Mouse (Mus musculus) frontal cortex, adult (tissue): Measurements from ENCODE around the gene Efcab3.

ENCODE experiments used
- ATAC-seq: cut with Nextera tagmentation; 2 replicates; pipeline ENCODE4 v1.9.2; 2017; ENCODE audit warnings: mild to moderate bottlenecking, moderate library complexity, mixed read lengths; ENCODE audit not compliant: low TSS enrichment

Efcab3 gene

GRCm38 (mm10) chr11:105149353-105149752 lies 86.0 kb downstream of the Efcab3 start:
- no peak for ATAC-seq

GRCm38 (mm10) chr11:105149766-105150165 lies 86.4 kb downstream of the Efcab3 start:
- no peak for ATAC-seq

- ATAC-seq: no peak
Observed at GRCm38 (mm10) chr11:105150691-105151090, 87.3 kb downstream of the Efcab3 start.

GRCm38 (mm10) chr11:105151226-105152016 lies 88.0 kb downstream of the Efcab3 start:
- no peak for ATAC-seq

- ATAC-seq: no peak
Observed at GRCm38 (mm10) chr11:105152017-105152300, 88.6 kb downstream of the Efcab3 start.

- no peak for ATAC-seq
Observed at GRCm38 (mm10) chr11:105152357-105152899, 89.0 kb downstream of the Efcab3 start.

- no peak for ATAC-seq
Observed at GRCm38 (mm10) chr11:105153068-105153833, 89.9 kb downstream of the Efcab3 start.

GRCm38 (mm10) chr11:105155915-105156314 lies 92.5 kb downstream of the Efcab3 start:
- ATAC-seq: no peak

GRCm38 (mm10) chr11:105156748-105157267 lies 93.4 kb downstream of the Efcab3 start:
- ATAC-seq: no peak

- no peak for ATAC-seq
Observed at GRCm38 (mm10) chr11:105158047-105158446, 94.7 kb downstream of the Efcab3 start.

- ATAC-seq: no peak
Observed at GRCm38 (mm10) chr11:105159673-105160360, 96.4 kb downstream of the Efcab3 start.

- ATAC-seq: no peak
Observed at GRCm38 (mm10) chr11:105161411-105161810, 98.0 kb downstream of the Efcab3 start.

GRCm38 (mm10) chr11:105164516-105165510 lies 101.4 kb downstream of the Efcab3 start:
- ATAC-seq: no peak

- no peak for ATAC-seq
Observed at GRCm38 (mm10) chr11:105166780-105167179, 103.4 kb downstream of the Efcab3 start.
